Mouse (Mus musculus): ENCODE measurements around the gene Krtap14.
A peak's percentile ranks its signal among the peaks of the same experiment; 100 is the strongest.

Gene Krtap14

DNA sequence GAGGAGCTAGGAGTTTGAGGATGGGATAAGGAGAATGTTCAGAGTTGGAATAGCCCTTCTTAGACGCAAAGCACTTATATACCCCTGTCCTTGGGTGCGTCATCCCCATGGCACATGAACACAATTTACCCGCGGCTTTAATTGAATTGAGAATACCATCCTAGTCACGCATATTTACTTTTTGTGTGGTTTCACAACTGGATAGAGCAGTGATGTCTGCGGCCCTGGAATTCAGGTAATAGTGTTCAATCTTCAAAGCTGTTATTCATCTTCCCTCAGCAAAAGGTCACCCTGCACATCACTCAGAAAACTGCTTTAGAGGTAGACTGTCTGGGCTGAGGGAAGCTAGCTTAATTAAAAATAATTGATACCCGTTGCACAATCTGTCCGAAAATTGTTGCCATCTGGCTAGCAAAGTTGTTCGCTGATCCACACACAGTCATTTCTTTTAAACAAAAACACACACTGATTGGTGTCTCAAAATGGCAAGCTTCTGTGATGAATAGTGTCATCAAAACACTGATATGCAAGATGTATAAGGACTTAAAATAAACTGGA lies at the start of gene Krtap14:
Gene Krtap14 (minus strand): TSS at position 51 of the 558 bp plus-strand sequence.
- DNase-seq (ENCODE audit: low read depth, low spot score) = peak; percentile 18

DNA sequence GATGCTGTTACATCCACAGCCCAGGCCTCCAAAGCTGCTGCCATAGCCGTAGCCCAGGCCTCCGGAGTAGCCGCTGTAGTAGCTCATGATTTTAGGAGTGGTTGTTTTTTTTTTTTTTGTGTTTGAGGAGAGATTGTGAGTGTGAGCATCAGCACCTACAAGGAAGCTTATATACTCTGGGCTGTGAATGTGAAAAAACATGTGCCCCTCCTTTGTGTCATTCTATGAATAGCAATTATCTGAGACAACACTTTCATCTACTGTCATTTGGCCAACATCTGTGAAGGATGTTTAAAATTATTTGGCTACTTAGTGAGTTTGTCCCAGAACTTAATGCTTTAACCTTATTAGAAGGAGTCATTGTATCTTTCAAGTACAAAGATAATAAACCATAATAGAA lies 48.2 kb upstream of the Krtap14 start, which contains the start of gene Krtap19-2:
Gene Krtap19-2 (minus strand): TSS at position 101 of the 400 bp plus-strand sequence.
- no peak for DNase-seq (ENCODE audit: low read depth, low spot score)

DNA sequence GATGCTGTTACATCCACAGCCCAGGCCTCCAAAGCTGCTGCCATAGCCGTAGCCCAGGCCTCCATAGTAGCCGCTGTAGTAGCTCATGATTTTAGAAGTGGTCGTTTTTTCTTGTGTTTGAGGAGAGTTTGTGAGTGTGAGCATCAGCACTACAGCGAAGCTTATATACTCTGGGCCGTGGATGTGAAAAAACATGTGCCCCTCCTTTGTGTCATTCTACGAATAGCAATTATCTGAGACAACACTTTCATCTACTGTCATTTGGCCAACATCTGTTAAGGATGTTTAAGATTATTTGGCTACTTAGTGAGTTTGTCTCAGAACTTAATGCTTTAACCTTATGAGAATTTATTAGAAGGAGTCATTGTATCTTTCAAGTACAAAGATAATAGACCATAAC lies 43.4 kb upstream of the Krtap14 start, which contains the start of gene Krtap19-1:
Gene Krtap19-1 (minus strand): TSS at position 101 of the 400 bp plus-strand sequence.
- no peak for DNase-seq (ENCODE audit: low read depth, low spot score)

DNA sequence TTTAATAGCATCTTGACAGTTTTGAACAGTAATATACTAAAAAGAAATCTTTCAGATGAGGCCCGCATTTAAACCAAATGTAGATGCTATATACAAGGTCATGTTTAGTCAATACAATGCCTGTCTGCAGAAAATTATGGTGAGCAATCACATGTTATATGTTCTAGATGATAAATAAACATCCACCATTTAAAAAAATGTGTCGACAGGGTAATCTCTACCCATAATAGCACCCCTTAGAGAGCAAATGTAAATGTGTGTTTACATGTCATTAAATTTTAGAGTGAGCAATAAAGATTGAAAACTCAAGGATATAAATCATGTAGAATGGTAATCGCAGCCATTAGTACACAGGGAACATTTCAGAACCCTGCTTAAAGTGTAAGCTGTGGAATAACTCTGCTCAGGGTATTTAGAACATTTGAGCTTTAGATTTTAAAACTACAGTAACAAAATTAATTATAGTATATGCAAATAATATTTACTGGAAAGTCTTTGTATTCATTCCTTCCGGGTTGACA lies 39.0 kb upstream of the Krtap14 start:
- no peak for DNase-seq (ENCODE audit: low read depth, low spot score)

- DNase-seq (ENCODE audit: low read depth, low spot score) = no peak
Observed at GRCm38 (mm10) chr16:88851450-88851849, 25.5 kb upstream of the Krtap14 start.

DNA sequence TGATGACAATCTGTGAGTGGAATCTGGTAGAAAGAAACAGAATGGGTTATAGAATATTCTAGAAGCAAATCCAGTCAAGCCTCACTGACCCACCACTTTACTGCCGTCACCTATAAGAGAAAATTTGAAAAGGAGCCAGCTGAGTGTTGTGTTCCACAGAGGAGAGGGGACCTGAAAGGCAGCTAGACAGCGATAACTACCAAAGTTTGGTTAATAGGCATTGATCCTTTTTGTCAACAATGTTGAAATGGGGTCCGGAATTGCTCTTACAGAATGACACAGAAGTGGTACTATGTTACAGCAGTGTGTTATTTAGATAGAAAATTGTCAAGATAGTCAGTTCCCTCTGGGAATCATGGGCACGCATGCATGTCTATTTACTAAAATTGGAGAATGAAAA lies 22.6 kb upstream of the Krtap14 start:
- no peak for DNase-seq (ENCODE audit: low read depth, low spot score)

DNA sequence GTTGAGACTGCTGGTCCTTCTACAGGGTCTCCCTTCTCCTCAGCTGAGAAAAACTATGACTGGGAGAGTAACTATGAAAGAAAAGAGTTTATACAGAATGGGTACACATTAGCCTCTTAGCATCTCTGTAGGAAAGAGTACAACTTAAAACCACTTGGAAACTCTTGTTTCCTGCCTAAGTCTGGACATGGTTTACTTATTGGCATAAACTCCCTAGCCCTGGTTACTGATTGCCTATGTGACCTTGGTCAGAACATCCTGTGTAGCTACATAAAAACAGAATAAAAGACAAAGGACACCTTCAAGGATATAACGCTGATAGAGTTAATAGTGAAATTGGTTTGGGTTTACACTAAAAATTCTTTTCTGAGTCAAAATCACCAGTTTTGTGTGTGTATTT lies 21.4 kb upstream of the Krtap14 start:
- no peak for DNase-seq (ENCODE audit: low read depth, low spot score)

GRCm38 (mm10) chr16:88826978-88827377 lies 1.0 kb upstream of the Krtap14 start:
- DNase-seq (ENCODE audit: low read depth, low spot score) = no peak

DNA sequence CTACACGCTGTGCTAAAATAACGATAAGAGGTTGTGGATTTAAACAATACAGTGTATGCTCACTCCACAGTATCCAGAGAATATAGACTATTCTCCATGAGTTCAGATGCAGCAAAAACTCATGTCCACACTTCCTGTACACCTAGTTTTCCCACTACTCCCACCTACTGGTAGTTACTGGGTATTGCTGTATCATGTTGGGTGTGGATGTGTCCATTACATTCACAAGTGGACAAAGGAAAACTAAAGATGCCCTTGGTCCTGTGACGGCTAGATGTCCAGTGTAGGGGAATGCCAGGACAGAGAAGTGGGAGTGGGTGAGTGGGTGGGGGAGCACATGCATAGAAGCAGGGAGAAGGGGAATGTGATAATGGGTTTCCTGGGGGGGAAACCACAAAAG lies 2.2 kb downstream of the Krtap14 start:
- DNase-seq (ENCODE audit: low read depth, low spot score) = no peak

- no peak for DNase-seq (ENCODE audit: low read depth, low spot score)
Observed at GRCm38 (mm10) chr16:88820066-88820465, 5.9 kb downstream of the Krtap14 start, which contains the start of gene Krtap15. Krtap15 (plus strand) TSS chr16:88820215.

GRCm38 (mm10) chr16:88811827-88812226 lies 14.1 kb downstream of the Krtap14 start, which contains the start of gene Gm20741:
Gm20741 (minus strand) TSS chr16:88812220.
- no peak for DNase-seq (ENCODE audit: low read depth, low spot score)

DNA sequence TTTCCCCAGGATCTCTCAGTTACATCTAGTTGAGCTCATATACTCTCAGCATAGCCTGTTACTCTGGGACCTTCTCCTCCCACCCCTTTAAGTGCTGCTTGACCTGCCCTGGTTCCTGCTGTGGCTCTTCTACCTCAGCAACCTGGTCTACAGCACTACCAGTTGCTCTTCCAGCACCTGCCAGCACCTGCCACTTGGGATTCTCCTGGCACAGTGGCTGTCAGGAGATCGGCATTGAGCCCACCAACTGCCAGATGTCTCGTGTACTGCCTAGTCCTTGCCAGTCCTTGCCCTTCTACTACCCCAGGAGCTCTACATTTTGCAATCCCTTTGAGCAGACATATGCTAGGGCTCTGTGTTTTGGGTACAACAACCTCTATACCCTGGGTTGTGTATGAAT lies 39.2 kb downstream of the Krtap14 start:
- DNase-seq (ENCODE audit: low read depth, low spot score) = no peak

- no peak for DNase-seq (ENCODE audit: low read depth, low spot score)
Observed at GRCm38 (mm10) chr16:88777596-88777995, 48.3 kb downstream of the Krtap14 start, which contains the start of gene Gm5965. Gm5965 (plus strand) TSS chr16:88777896.

GRCm38 (mm10) chr16:88774106-88774505 lies 51.8 kb downstream of the Krtap14 start, which contains the start of gene 2310057N15Rik:
2310057N15Rik (minus strand) TSS chr16:88774206.
- DNase-seq (ENCODE audit: low read depth, low spot score) = no peak

Data from brain, embryonic 18.5 days (tissue).